Comparison of ENCODE assay signal across 26 mouse cellular contexts in genomic region chrX:21433501-21433900, GRCm38 (mm10). TPM values are rescaled to one million over a fixed set of nuclear protein-coding genes. Genes with fewer than 3 reads are reported as not detected.
DNase-seq lines count a peak whose midpoint lies in the region; ATAC-seq lines count a peak whose summit lies in the region.
"Had no signal": no experiment of that assay in that cellular context is flagged by ENCODE, and none has a peak within 500 bp of the region (broad histone marks: within the 10 kb centered on the region; RNA-seq: fewer than 3 reads in every experiment).

No protein-coding gene starts in this region.

- peak; percentile 3 for DNase-seq in embryo, embryonic 10.5 days (ENCODE audit: low spot score)
- DNase-seq in embryo, embryonic 10 days (ENCODE audit: low spot score) = no peak
- peak; percentile 66 for DNase-seq in MN1 (ENCODE audit: low spot score)
- DNase-seq in forelimb bud, embryonic 11.5 days (ENCODE audit: low read depth, low spot score) = peak; percentile 23
- no peak for DNase-seq in ovary, postnatal 14 days (ENCODE audit: low spot score)
- DNase-seq: adrenal gland, postnatal 14 days; cerebellum, adult 11-12 months; cerebellum, adult 8-10 months; cerebellum, postnatal 10 days; cerebellum, postnatal 36 days; gastrocnemius, adult 2 months; gastrocnemius, postnatal 14 days; heart, adult 18-20 months; heart, postnatal 10 days; heart, postnatal 36 days; kidney, adult 18-20 months; kidney, adult 9 months had no signal

- ATAC-seq in granulocyte monocyte progenitor cell, adult 5-6 weeks (replicated peaks; ENCODE audit: poor library complexity, severe bottlenecking) = no peak
- ATAC-seq: activated CD4-positive, CD25-positive, alpha-beta regulatory T cell, adult 4 months; CD4-positive, CD25-positive, alpha-beta regulatory T cell, adult 4 months; forebrain, embryonic 13.5 days; forebrain, embryonic 16.5 days; hindbrain, embryonic 16.5 days; inflammation-experienced regulatory T-cells, adult 6 months; intestine, embryonic 16.5 days had no signal

RNA-seq across cellular contexts. Expression of gene Agtr2, which starts 50.8 kb away (rescaled TPM):
- not detected in 2 replicates for total RNA-seq in granulocyte monocyte progenitor cell, adult 5-6 weeks (2014; fragmentation: Nextera tagmentation)
- total RNA-seq in granulocyte monocyte progenitor cell, adult 5-6 weeks (2017) = not detected in 2 replicates
- total RNA-seq: gastrocnemius, adult 2 months; heart, adult 18-20 months; heart, postnatal 36 days; MEL had no signal

Comparison
In these comparisons a context has a peak if more than half of its experiments do, and no peak if none do; other contexts are left out.
1. DNase-seq: peak in embryo, embryonic 10.5 days (single experiment), MN1 (single experiment) and forelimb bud, embryonic 11.5 days (single experiment); none in embryo, embryonic 10 days (single experiment) and ovary, postnatal 14 days (single experiment).